Mouse (Mus musculus): ENCODE measurements around the gene Mettl8. TPM values are rescaled to one million over a fixed set of nuclear protein-coding genes. Genes with fewer than 3 reads are reported as not detected.

The Mettl8 gene
- polyA plus RNA-seq, 1 experiment from 2014 or later, result 9.2 TPM

GRCm38 (mm10) chr2:71033014-71033413, 22.4 kb downstream of the Mettl8 start:
- ATAC-seq (replicated peaks; ENCODE audit: insufficient number of reproducible peaks, insufficient read depth, low FRiP score, low read depth), result no peak
- Histone ChIP-seq H3K4me3 (no peak overlapping the region), H3K9me3 (replicated peaks) (no peaks in the 10 kb centered on the region), H3K27ac (no peak overlapping the region), H3K9ac (no peak overlapping the region), H3K27me3 (no peaks in the 10 kb centered on the region), H3K36me3 (no peaks in the 10 kb centered on the region), H3K4me2 (no peak overlapping the region), H3K4me1 (replicated peaks) (peaks cover 31% of the 10 kb centered on the region)
- 60% methylated on average over 4 of the region's 4 CpGs for WGBS

DNA sequence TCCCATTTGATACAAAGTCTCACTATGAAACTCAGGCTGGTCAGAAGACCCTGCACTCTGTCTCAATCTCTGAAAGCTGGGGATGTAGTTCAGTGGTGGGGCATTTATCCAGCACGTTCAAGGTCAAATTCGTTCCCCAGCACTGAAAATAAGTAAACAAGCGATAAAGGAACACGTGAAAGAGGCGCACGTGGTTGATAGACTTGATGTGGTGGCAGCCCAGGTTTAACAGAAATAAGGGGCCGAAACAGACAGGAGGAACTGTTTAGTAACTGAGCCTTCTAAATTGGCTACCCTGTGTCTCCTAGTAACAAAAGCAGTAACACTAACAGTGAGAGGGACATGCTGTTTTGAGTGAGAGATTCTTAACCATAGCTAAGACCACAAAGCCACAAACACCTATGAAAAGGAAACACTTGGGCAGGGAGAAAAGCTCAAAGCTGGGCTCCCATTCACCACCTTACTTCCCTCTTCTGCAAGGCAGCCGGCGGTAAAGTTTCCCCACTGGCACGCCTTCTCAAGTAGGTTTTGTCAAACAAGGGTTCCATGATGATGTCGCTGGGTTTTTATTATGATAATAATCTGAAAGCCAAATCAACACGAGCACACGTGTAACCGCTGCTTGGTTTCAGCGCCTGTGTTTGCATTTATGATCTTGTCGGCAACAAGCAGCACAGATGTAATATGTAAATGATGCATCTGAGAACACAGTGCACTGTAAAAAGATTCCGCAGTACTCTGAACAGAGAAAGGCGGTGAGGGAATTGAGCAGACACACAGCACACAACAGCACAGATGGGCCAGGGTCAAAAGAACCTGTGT, 23.2 kb downstream of the Mettl8 start:
- 71% methylated on average over 18 of the region's 18 CpGs for WGBS
- ATAC-seq (replicated peaks; ENCODE audit: insufficient number of reproducible peaks, insufficient read depth, low FRiP score, low read depth), result no peak
- no peak overlapping the region for H3K4me3 ChIP-seq

GRCm38 (mm10) chr2:71030663-71031062, 24.7 kb downstream of the Mettl8 start:
- Histone ChIP-seq H3K4me1 (replicated peaks) (peaks cover 36% of the 10 kb centered on the region), H3K27ac (no peak overlapping the region), H3K9ac (no peak overlapping the region), H3K4me2 (no peak overlapping the region), H3K4me3 (no peak overlapping the region), H3K9me3 (replicated peaks) (no peaks in the 10 kb centered on the region), H3K27me3 (no peaks in the 10 kb centered on the region), H3K36me3 (no peaks in the 10 kb centered on the region)
- WGBS, result 80% methylated on average over 2 of the region's 2 CpGs
- no peak for ATAC-seq (replicated peaks; ENCODE audit: insufficient number of reproducible peaks, insufficient read depth, low FRiP score, low read depth)

More for the DNA sequence above, 23.2 kb downstream of the Mettl8 start:
- no peak overlapping the region for H3K27ac ChIP-seq
- H3K9ac ChIP-seq, result no peak overlapping the region
- H3K36me3 ChIP-seq, result no peaks in the 10 kb centered on the region
- no peaks in the 10 kb centered on the region for H3K9me3 ChIP-seq (replicated peaks)
- no peak overlapping the region for H3K4me2 ChIP-seq
- peaks cover 31% of the 10 kb centered on the region for H3K4me1 ChIP-seq (replicated peaks)
- H3K27me3 ChIP-seq, result no peaks in the 10 kb centered on the region

GRCm38 (mm10) chr2:71027631-71028030, 27.8 kb downstream of the Mettl8 start:
- no peak overlapping the region for H3K9ac ChIP-seq
- no peak overlapping the region for H3K27ac ChIP-seq
- no peak overlapping the region for H3K4me3 ChIP-seq
- no peak for ATAC-seq (replicated peaks; ENCODE audit: insufficient number of reproducible peaks, insufficient read depth, low FRiP score, low read depth)
- peaks cover 22% of the 10 kb centered on the region for H3K4me1 ChIP-seq (replicated peaks)
- H3K4me2 ChIP-seq, result no peak overlapping the region
- H3K27me3 ChIP-seq, result no peaks in the 10 kb centered on the region
- H3K9me3 ChIP-seq (replicated peaks), result no peaks in the 10 kb centered on the region
- WGBS, result 96% methylated on average over 9 of the region's 9 CpGs
- H3K36me3 ChIP-seq, result no peaks in the 10 kb centered on the region

GRCm38 (mm10) chr2:71026787-71027186, 28.6 kb downstream of the Mettl8 start:
- no peak overlapping the region for H3K4me2 ChIP-seq
- whole genome bisulfite sequencing, result 43% methylated on average over 5 of the region's 5 CpGs
- H3K4me1 ChIP-seq (replicated peaks), result peaks cover 17% of the 10 kb centered on the region
- H3K4me3 ChIP-seq, result no peak overlapping the region
- H3K9me3 ChIP-seq (replicated peaks), result no peaks in the 10 kb centered on the region
- no peak overlapping the region for H3K9ac ChIP-seq
- H3K27ac ChIP-seq, result 0 out of 2 replicates have a peak overlapping the region, but pooled peaks have one; percentile 25
- ATAC-seq (replicated peaks; ENCODE audit: insufficient number of reproducible peaks, insufficient read depth, low FRiP score, low read depth), result peak; percentile 82
- H3K27me3 ChIP-seq, result no peaks in the 10 kb centered on the region
- no peaks in the 10 kb centered on the region for H3K36me3 ChIP-seq

- Histone ChIP-seq H3K27ac (peak overlapping the region; percentile 5; the same call in 1 of the 2 replicates), H3K4me1 (replicated peaks) (peaks cover 9% of the 10 kb centered on the region), H3K4me3 (no peak overlapping the region), H3K4me2 (no peak overlapping the region), H3K36me3 (no peaks in the 10 kb centered on the region), H3K9ac (no peak overlapping the region), H3K27me3 (no peaks in the 10 kb centered on the region), H3K9me3 (replicated peaks) (no peaks in the 10 kb centered on the region)
- 40% methylated on average over 12 of the region's 12 CpGs for WGBS
- ATAC-seq (replicated peaks; ENCODE audit: insufficient number of reproducible peaks, insufficient read depth, low FRiP score, low read depth), result no peak
These were observed 29.6 kb downstream of the Mettl8 start for GRCm38 (mm10) chr2:71025576-71026315.

GRCm38 (mm10) chr2:71023986-71024385, 31.4 kb downstream of the Mettl8 start:
- WGBS, result 87% methylated on average over 6 of the region's 6 CpGs

GRCm38 (mm10) chr2:71022991-71023390, 32.4 kb downstream of the Mettl8 start:
- Histone ChIP-seq H3K9ac (no peak overlapping the region), H3K27me3 (no peaks in the 10 kb centered on the region), H3K4me1 (replicated peaks) (peaks cover 23% of the 10 kb centered on the region), H3K36me3 (no peaks in the 10 kb centered on the region), H3K4me3 (no peak overlapping the region), H3K4me2 (no peak overlapping the region), H3K9me3 (replicated peaks) (no peaks in the 10 kb centered on the region), H3K27ac (no peak overlapping the region)
- 86% methylated on average over 6 of the region's 6 CpGs for WGBS
- no peak for ATAC-seq (replicated peaks; ENCODE audit: insufficient number of reproducible peaks, insufficient read depth, low FRiP score, low read depth)

More at GRCm38 (mm10) chr2:71023986-71024385, 31.4 kb downstream of the Mettl8 start:
- Histone ChIP-seq H3K4me2 (no peak overlapping the region), H3K27me3 (no peaks in the 10 kb centered on the region), H3K4me3 (no peak overlapping the region), H3K9me3 (replicated peaks) (no peaks in the 10 kb centered on the region), H3K4me1 (replicated peaks) (peaks cover 19% of the 10 kb centered on the region), H3K27ac (no peak overlapping the region), H3K9ac (no peak overlapping the region), H3K36me3 (no peaks in the 10 kb centered on the region)
- ATAC-seq (replicated peaks; ENCODE audit: insufficient number of reproducible peaks, insufficient read depth, low FRiP score, low read depth), result no peak

DNA sequence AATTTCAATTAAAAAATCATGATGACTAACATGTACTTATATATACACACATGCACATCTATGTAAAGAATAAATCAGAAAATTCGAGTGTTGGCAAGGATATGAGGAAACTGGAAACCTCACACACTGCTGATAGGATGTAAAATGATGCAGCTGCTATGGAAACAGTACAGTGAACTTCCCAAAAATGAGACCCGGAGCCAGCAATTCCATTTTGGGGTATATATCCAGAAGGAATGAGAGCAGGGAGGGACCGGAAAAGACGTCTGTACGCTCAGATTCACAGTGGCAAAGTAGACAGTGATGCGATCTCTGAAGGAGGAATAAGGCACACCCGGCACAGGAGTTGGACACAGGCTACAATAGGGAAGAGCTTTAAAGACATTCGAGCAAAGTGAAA, 34.7 kb downstream of the Mettl8 start:
- WGBS, result 65% methylated on average over 8 of the region's 8 CpGs
- H3K9me3 ChIP-seq (replicated peaks), result no peaks in the 10 kb centered on the region

GRCm38 (mm10) chr2:71019704-71020375, 35.5 kb downstream of the Mettl8 start:
- 38% methylated on average over 8 of the region's 8 CpGs for WGBS
- no peak for ATAC-seq (replicated peaks; ENCODE audit: insufficient number of reproducible peaks, insufficient read depth, low FRiP score, low read depth)
- Histone ChIP-seq H3K9me3 (replicated peaks) (no peaks in the 10 kb centered on the region), H3K36me3 (no peaks in the 10 kb centered on the region), H3K27me3 (no peaks in the 10 kb centered on the region), H3K9ac (no peak overlapping the region; the same call in 1 of the 2 replicates), H3K27ac (peak overlapping the region; percentile 81), H3K4me3 (no peak overlapping the region), H3K4me2 (0 out of 2 replicates have a peak overlapping the region, but pooled peaks have one; percentile 23), H3K4me1 (replicated peaks) (peaks cover 14% of the 10 kb centered on the region)

More for the DNA sequence above, 34.7 kb downstream of the Mettl8 start:
- Histone ChIP-seq H3K9ac (no peak overlapping the region), H3K27ac (no peak overlapping the region), H3K36me3 (no peaks in the 10 kb centered on the region), H3K4me2 (no peak overlapping the region), H3K4me3 (no peak overlapping the region), H3K4me1 (replicated peaks) (peaks cover 18% of the 10 kb centered on the region), H3K27me3 (no peaks in the 10 kb centered on the region)
- ATAC-seq (replicated peaks; ENCODE audit: insufficient number of reproducible peaks, insufficient read depth, low FRiP score, low read depth), result no peak

DNA sequence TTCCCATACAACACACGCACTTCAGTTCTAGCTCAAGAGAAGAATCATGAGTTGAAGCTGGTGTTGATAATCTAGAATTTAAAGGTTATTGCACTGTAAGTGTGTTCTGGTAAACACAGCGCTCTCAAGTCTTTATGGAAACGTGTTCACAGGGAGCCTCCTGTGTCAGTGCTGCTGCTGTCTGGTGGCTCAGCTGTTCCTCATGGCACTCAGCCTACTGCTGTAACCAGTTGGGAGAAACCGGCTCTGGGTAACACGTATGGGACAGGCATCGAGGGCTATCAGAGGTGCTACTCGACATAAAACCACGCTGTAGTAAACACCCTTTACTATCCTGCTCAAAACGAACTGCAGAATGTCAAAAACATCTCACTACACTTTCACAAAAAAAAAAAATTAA, 36.1 kb downstream of the Mettl8 start:
- ATAC-seq (replicated peaks; ENCODE audit: insufficient number of reproducible peaks, insufficient read depth, low FRiP score, low read depth), result no peak; the same call in 1 of the 2 replicates
- H3K9me3 ChIP-seq (replicated peaks), result no peaks in the 10 kb centered on the region
- no peaks in the 10 kb centered on the region for H3K36me3 ChIP-seq
- 0 out of 2 replicates have a peak overlapping the region, but pooled peaks have one; percentile 23 for H3K4me2 ChIP-seq
- peak overlapping the region; percentile 81 for H3K27ac ChIP-seq
- H3K9ac ChIP-seq, result peak overlapping the region; percentile 28; the same call in 1 of the 2 replicates
- WGBS, result 39% methylated on average over 9 of the region's 9 CpGs
- no peak overlapping the region for H3K4me3 ChIP-seq
- H3K4me1 ChIP-seq (replicated peaks), result peaks cover 14% of the 10 kb centered on the region
- H3K27me3 ChIP-seq, result no peaks in the 10 kb centered on the region
